Mouse (Mus musculus): ENCODE results near the gene Zdhhc6.

Gene Zdhhc6

GRCm38 (mm10) chr19:55315452-55316108 is at the start of gene Zdhhc6:
Zdhhc6 (minus strand) TSS chr19:55316032.
- DNase-seq: peak; percentile 79 to 89

GRCm38 (mm10) chr19:55362606-55363005 is 46.8 kb upstream of the Zdhhc6 start:
- DNase-seq: no peak

- no peak for DNase-seq
Measured at GRCm38 (mm10) chr19:55350673-55351378, 35.0 kb upstream of the Zdhhc6 start.

GRCm38 (mm10) chr19:55348187-55348586 is 32.4 kb upstream of the Zdhhc6 start:
- DNase-seq: no peak

- DNase-seq: no peak
Measured at GRCm38 (mm10) chr19:55343274-55343673, 27.4 kb upstream of the Zdhhc6 start.

GRCm38 (mm10) chr19:55342423-55342822 is 26.6 kb upstream of the Zdhhc6 start:
- DNase-seq: no peak

- DNase-seq: no peak
Measured at GRCm38 (mm10) chr19:55341377-55341776, 25.5 kb upstream of the Zdhhc6 start.

GRCm38 (mm10) chr19:55340521-55340920 is 24.7 kb upstream of the Zdhhc6 start:
- DNase-seq: no peak

- DNase-seq: no peak
Measured at GRCm38 (mm10) chr19:55337664-55338063, 21.8 kb upstream of the Zdhhc6 start.

GRCm38 (mm10) chr19:55337066-55337465 is 21.2 kb upstream of the Zdhhc6 start:
- no peak for DNase-seq

- DNase-seq: no peak
Measured at GRCm38 (mm10) chr19:55336441-55336840, 20.6 kb upstream of the Zdhhc6 start.

GRCm38 (mm10) chr19:55335881-55336280 is 20.0 kb upstream of the Zdhhc6 start:
- no peak for DNase-seq

- DNase-seq: peak; percentile 64 to 70
Measured at GRCm38 (mm10) chr19:55332641-55333268, 16.9 kb upstream of the Zdhhc6 start.

GRCm38 (mm10) chr19:55331776-55332175 is 15.9 kb upstream of the Zdhhc6 start:
- DNase-seq: no peak

GRCm38 (mm10) chr19:55327510-55327909 is 11.7 kb upstream of the Zdhhc6 start:
- DNase-seq: peak in 1 of 2 experiments; percentile 10

- DNase-seq: no peak
Measured at GRCm38 (mm10) chr19:55322604-55323003, 6.8 kb upstream of the Zdhhc6 start.

GRCm38 (mm10) chr19:55319521-55319920 is 3.7 kb upstream of the Zdhhc6 start:
- no peak for DNase-seq

GRCm38 (mm10) chr19:55319036-55319435 is 3.2 kb upstream of the Zdhhc6 start:
- no peak for DNase-seq

- DNase-seq: no peak
Measured at GRCm38 (mm10) chr19:55316901-55317300, 1.1 kb upstream of the Zdhhc6 start.

GRCm38 (mm10) chr19:55316109-55316714 is 380 bp upstream of the Zdhhc6 start, which contains the start of gene Vti1a:
Vti1a (plus strand) TSS chr19:55316295.
- peak; percentile 85 to 93 for DNase-seq

GRCm38 (mm10) chr19:55313649-55314048 is 2.2 kb downstream of the Zdhhc6 start:
- no peak for DNase-seq

- no peak for DNase-seq
Measured at GRCm38 (mm10) chr19:55311874-55312273, 4.0 kb downstream of the Zdhhc6 start.

GRCm38 (mm10) chr19:55305024-55305423 is 10.8 kb downstream of the Zdhhc6 start:
- no peak for DNase-seq

All from cerebellum, adult 18-20 months (tissue).